Mouse (Mus musculus) E14TG2a.4 (cell line): ENCODE results near the gene Spata5.

ENCODE experiments used
- CTCF ChIP-seq: conservative IDR thresholded peaks from 2 replicates; pipeline ENCODE4 v1.5.1; 2014; ENCODE audit warnings: low read length
- NANOG ChIP-seq: IDR thresholded peaks from 2 replicates; pipeline ENCODE4 v1.6.1; 2014; ENCODE audit warnings: borderline replicate concordance, low read length, mixed read lengths
- POU5F1 ChIP-seq: IDR thresholded peaks from 2 replicates; pipeline ENCODE4 v1.6.1; 2014; ENCODE audit warnings: low read length, borderline replicate concordance

GRCm38 (mm10) chr3:37470867-37471266 lies 51.2 kb downstream of the Spata5 start:
- TF ChIP-seq CTCF = no peak
- TF ChIP-seq NANOG = no peak
- TF ChIP-seq POU5F1 = no peak
